Mouse (Mus musculus) heart, embryonic 10.5 days (tissue): ENCODE data around the gene Gse1. TPM values are rescaled to one million over a fixed set of nuclear protein-coding genes. Genes with fewer than 3 reads are reported as not detected.

Experiments
- DNase-seq: peaks from one replicate; pipeline ENCODE4 v3.0.0-alpha.2; 2017; ENCODE audit warnings: low spot score
- H3K27ac ChIP-seq: fragments of 300-500 bp; sonication (generic); 2 replicates; pipeline ENCODE4 v1.5.1; 2016; ENCODE audit warnings: mild to moderate bottlenecking
- H3K27me3 ChIP-seq: fragments of 300-500 bp; sonication (generic); 2 replicates; pipeline ENCODE4 v1.6.1; 2016; ENCODE audit warnings: mild to moderate bottlenecking; ENCODE audit not compliant: poor library complexity, insufficient read depth, severe bottlenecking
- H3K36me3 ChIP-seq: fragments of 300-500 bp; sonication (generic); 2 replicates; pipeline ENCODE4 v1.6.1; 2016; ENCODE audit warnings: mild to moderate bottlenecking, moderate library complexity
- H3K4me1 ChIP-seq: fragments of 300-500 bp; sonication (generic); 2 replicates; pipeline ENCODE4 v1.6.1; 2016; ENCODE audit warnings: mild to moderate bottlenecking
- H3K4me3 ChIP-seq: fragments of 300-500 bp; sonication (generic); 2 replicates; pipeline ENCODE4 v1.5.1; 2016; ENCODE audit warnings: mild to moderate bottlenecking, moderate library complexity
- H3K9me3 ChIP-seq: fragments of 300-500 bp; sonication (generic); 2 replicates; pipeline ENCODE4 v1.6.1; 2016; ENCODE audit warnings: mild to moderate bottlenecking, moderate library complexity
- WGBS: fragments of 180-500 bp; shearing (Covaris S2); methylation state at CpG from one replicate; pipeline ENCODE4 v1.1.7; 2016; 5-methylcytosine and 5-hydroxymethylcytosine counted together
- polyA plus RNA-seq: library from polyadenylated mRNA; unstranded; fragments of >200 nt; fragmentation: Nextera tagmentation; extraction: Ambion mirVana; gene quantifications from 2 replicates; pipeline ENCODE4 v1.2.1, GENCODE M21; 2016

The Gse1 gene
- polyA plus RNA-seq, 1 experiment from 2014 or later = 13.7 TPM

DNA sequence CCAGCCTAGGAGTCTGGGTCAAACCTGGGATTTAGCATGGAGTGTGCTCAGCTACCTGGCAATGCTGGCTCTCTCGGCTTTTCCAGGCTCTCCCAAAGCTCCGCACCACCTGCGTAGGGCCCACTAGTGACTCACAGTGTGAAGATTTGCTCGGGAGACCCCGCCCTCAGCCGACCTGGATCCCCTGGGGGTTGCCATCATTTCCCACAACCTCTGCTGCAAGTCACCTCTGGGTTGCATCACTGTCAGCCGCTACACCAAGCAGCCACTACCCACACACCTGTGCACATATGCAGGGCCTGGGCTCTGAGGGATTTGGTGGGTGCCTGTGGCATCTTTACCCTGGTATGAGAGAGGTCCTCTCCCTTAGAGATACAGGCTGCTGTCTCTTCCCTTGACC, 239.3 kb downstream of the Gse1 start:
- H3K4me1 ChIP-seq = peaks cover 68% of the 10 kb centered on the region
- 92% methylated on average over 7 of the region's 7 CpGs for WGBS
- H3K27me3 ChIP-seq = peaks cover 20% of the 10 kb centered on the region
- H3K9me3 ChIP-seq = no peaks in the 10 kb centered on the region
- no peaks in the 10 kb centered on the region for H3K36me3 ChIP-seq
- DNase-seq = no peak
- no peak overlapping the region for H3K4me3 ChIP-seq
- no peak overlapping the region for H3K27ac ChIP-seq

DNA sequence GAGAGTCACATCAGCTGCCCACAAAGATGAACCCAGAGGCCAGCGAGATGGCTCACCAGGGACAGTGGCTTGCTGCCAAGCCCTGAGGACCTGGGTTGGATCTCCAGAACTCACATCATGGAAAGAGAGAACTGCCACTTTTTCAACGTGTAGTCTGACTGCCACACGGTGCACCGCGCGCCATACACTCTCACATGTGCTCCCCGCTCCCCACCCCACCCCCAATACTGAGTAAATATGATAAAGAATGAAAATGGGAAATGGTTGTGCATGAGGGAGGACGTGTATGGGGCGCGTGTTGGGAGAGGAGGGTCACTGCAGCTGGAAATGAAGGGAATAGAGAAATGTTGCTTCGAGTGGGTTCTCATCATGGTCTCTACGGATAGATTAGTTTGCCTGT, 241.9 kb downstream of the Gse1 start:
- no peaks in the 10 kb centered on the region for H3K9me3 ChIP-seq
- no peak overlapping the region for H3K4me3 ChIP-seq
- peaks cover 20% of the 10 kb centered on the region for H3K27me3 ChIP-seq
- no peak for DNase-seq
- WGBS = 88% methylated on average over 12 of the region's 12 CpGs
- no peak overlapping the region for H3K27ac ChIP-seq
- peaks cover 72% of the 10 kb centered on the region for H3K4me1 ChIP-seq
- no peaks in the 10 kb centered on the region for H3K36me3 ChIP-seq

DNA sequence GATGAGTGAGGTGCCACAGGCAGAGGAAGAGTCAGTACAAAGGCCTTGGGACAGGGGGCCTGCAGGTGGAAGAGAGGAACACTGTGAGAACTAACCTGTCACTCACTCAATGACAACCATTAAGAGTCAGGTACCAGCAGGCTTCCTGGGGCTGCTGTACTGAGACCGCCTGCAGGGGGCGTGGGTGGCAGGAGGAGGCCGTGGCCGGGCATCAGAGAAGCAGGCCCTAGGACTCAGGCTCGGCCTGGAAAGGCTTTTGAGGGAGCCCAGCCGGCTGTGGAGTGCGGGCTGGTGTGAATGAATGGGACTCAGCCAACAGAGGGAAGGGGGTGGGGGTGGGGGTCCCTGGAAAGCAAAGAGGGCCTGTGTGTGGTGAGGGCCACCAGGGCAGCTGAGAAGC, 242.9 kb downstream of the Gse1 start:
- Histone ChIP-seq H3K36me3 (no peaks in the 10 kb centered on the region), H3K4me3 (no peak overlapping the region), H3K27me3 (peaks cover 20% of the 10 kb centered on the region), H3K27ac (peak overlapping the region; percentile 48; the same call in 1 of the 2 replicates), H3K4me1 (peaks cover 72% of the 10 kb centered on the region), H3K9me3 (no peaks in the 10 kb centered on the region)
- DNase-seq = no peak
- 8% methylated on average over 7 of the region's 7 CpGs for WGBS

DNA sequence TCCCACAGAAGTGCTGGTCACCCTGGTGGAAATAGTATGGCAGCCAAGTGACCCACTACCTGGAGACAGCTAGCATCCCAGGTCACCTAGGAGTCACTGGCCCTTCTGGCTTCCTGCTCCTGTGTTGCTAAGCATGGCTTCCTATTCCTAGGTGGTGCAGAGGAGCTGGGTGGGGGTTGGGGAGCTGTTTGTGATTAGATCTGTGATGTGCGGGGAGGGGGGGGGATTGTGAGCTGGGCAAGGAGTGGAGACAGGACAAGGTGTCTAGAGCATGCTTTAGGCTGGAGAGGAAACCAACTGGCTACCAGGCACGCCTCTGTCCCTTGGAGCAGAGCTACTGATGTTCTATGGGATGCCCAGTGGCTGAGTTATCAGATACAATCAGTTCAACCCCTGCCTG, 243.5 kb downstream of the Gse1 start:
- WGBS = 42% methylated on average over 2 of the region's 2 CpGs
- no peaks in the 10 kb centered on the region for H3K9me3 ChIP-seq

DNA sequence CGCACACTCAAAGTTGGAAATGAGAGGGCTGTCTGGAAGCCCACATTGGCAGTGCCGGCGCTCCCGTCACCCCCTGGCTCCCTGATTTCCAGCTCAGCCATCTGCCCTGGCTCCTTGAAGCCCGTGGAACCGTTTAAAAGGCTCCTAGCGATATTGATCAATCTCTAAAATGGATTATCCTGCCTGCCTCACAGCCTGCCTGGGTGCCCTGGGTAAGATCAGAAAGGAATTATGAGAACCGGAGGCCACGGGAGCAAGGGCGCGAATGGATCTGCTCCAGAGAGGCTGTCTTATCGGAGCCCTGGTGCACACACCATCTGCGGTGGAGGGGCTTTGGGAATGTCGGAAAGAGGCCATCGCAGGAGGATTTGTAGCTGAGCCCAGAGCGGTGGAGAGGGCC, 244.0 kb downstream of the Gse1 start:
- no peak for DNase-seq
- peak overlapping the region; percentile 19; the same call in 1 of the 2 replicates for H3K4me3 ChIP-seq
- WGBS = 14% methylated on average over 16 of the region's 16 CpGs
- peaks cover 74% of the 10 kb centered on the region for H3K4me1 ChIP-seq
- H3K36me3 ChIP-seq = no peaks in the 10 kb centered on the region
- H3K9me3 ChIP-seq = no peaks in the 10 kb centered on the region
- H3K27me3 ChIP-seq = peaks cover 12% of the 10 kb centered on the region; the same call in 1 of the 2 replicates
- peak overlapping the region; percentile 84 for H3K27ac ChIP-seq

More for the DNA sequence above, 243.5 kb downstream of the Gse1 start:
- Histone ChIP-seq H3K36me3 (no peaks in the 10 kb centered on the region), H3K27ac (peak overlapping the region; percentile 84), H3K4me1 (peaks cover 72% of the 10 kb centered on the region), H3K4me3 (peak overlapping the region; percentile 19; the same call in 1 of the 2 replicates), H3K27me3 (peaks cover 16% of the 10 kb centered on the region)
- no peak for DNase-seq

DNA sequence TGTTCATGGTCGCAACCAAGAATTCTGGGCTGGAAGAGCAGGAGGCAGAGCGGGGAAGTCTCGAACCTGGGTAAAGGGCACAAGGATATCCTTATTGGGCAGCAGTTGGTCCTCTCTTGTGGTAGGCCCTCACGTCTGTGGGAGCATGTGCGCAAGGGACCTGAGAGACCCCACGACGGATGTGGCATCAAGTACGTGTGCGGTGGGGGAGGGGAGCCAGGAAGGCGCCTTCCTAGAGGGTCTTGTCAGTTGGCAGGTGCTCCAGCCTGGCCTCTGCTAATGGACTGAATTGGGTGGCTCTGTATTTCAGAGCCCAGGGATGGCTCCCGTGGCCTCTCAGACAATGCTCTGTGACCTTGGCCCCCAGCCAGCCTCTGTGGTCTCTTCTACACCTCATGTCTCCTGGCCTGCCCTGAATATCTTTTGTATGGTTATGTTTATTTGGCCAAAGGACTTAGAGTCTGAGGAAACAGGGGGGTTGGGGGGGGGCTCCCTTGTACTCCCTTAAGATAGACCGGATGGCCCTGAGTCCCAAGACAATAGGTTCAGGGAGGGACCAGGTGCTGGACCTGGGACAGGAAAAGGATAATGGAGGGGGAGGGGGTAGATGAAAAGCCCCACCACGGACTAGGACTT, 245.6 kb downstream of the Gse1 start:
- H3K4me1 ChIP-seq = peaks cover 84% of the 10 kb centered on the region
- 79% methylated on average over 13 of the region's 13 CpGs for WGBS
- H3K27ac ChIP-seq = peak overlapping the region; percentile 84

DNA sequence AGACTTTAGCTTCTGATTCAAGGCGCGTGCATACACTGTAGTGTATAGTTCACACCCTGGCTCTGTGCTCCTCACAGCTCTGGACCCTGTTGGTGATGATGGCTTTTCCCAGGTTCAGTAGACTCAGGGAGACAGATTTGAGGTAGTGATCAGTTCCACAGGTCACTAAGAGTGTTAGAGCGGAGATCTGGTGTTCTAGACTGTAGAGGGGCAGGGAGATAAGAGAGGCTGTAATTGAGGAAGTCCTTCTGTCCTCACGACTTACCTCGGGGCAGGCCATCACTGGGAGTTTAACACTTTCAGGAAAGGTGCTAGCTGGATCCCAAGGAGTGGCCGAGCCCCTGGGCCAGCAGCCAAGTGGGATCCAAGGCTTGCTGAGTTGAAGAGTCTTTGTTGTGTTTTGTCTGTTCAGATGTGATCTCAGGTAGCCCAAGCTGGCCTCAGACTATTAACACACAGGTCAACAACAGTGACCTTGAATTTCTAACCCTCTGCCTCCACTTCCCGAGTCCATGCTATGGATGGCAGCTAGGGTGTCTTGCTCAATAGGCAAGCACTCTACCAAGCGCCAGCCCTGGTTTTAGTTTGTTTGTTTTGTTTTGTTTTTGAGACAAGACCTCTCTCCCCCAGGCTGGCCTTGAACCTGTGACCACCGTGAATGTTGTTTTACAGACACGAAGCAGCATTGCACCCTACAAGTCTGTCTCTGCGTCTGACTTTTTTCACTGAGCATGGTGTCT, 246.4 kb downstream of the Gse1 start:
- WGBS = 56% methylated on average over 11 of the region's 11 CpGs
- H3K9me3 ChIP-seq = no peaks in the 10 kb centered on the region

More for the DNA sequence above, 245.6 kb downstream of the Gse1 start:
- Histone ChIP-seq H3K36me3 (no peaks in the 10 kb centered on the region), H3K27me3 (0 out of 2 replicates have a peak, but pooled peaks cover 8% of the 10 kb centered on the region), H3K9me3 (no peaks in the 10 kb centered on the region), H3K4me3 (no peak overlapping the region)
- DNase-seq = no peak

DNA sequence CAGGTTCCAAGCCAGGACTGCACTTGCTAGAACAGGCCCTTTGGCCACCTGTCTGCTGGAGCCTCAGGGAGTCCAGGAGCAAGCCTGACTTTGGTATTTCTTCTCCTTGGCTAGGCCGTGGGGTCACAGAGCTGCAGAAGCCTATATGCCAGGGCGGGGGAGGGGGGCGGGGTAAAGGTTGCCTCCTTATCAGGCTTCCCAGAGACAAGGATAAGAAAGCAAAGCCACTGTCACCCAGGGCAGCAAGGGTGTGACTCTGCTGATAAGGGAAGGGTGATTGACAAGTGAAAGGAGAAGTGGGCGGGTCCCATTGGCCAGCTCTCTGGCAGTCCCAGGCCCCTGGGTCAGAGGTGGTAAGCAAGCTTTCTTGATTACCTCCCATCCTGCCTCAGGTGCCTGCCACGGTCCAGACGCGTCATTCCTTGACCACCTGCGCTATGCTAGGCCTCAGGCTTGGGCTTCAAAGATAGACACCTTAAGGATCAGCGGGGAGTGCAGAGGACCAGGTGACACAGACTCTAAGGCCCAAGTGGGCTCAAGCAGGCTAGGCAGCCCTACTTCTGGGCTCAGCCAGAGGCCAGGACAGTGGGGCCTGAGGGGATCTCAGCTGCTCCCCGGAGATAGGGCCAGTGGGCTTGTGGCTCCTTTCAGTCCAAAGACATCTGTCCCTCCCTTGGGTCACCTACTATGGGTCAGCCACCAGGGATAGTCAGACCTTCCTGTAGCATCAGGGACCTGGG, 247.4 kb downstream of the Gse1 start:
- 0 out of 2 replicates have a peak overlapping the region, but pooled peaks have one; percentile 1 for H3K4me3 ChIP-seq

More for the DNA sequence above, 246.4 kb downstream of the Gse1 start:
- peaks cover 93% of the 10 kb centered on the region for H3K4me1 ChIP-seq
- H3K36me3 ChIP-seq = no peaks in the 10 kb centered on the region
- peak overlapping the region; percentile 84 for H3K27ac ChIP-seq
- DNase-seq = no peak
- no peak overlapping the region for H3K4me3 ChIP-seq
- 0 out of 2 replicates have a peak, but pooled peaks cover 8% of the 10 kb centered on the region for H3K27me3 ChIP-seq

DNA sequence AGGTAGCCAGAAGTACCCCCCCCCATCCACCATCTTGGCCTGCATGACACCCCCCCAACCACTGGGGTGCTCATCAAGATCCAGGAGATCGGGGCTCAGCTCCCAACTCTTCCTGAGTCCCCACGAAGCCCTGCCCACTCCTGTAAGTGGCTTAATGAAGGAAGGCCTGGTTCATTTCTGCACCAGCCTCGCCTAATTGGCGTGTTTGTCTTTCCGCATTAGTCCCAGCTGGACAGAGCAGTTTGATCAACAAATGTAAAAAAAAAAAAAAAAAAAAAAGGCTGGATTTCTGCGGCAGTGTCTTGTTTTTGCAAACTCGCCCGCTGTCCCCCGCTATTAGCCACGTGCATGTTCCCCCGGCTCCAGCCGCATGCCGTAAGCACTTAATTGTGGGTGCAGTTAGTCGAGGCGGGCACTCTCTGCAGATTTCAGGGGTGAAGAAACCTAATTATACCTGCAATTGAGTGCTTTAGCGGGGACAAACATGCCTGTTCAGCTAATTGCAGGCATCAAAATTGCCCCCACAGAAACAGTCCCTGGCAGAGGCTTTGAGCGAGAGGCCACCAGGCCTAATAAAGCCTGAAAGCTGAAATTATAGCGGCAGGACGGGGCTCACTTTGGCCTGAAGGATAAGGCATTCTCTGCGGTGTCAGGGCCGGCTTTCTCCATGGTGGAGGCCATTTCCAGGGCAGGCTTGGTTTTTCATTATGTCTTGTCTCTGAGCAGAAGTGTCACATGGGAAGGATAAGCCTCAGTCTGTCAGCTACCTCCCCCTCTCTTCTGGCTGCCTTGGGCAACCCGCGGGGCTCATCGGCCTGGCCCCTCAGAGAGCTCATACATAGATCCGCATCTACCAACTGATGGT, 248.7 kb downstream of the Gse1 start:
- no peaks in the 10 kb centered on the region for H3K27me3 ChIP-seq
- H3K4me3 ChIP-seq = no peak overlapping the region
- DNase-seq = no peak
- peak overlapping the region; percentile 84 for H3K27ac ChIP-seq
- H3K4me1 ChIP-seq = peaks cover 82% of the 10 kb centered on the region
- no peaks in the 10 kb centered on the region for H3K9me3 ChIP-seq
- H3K36me3 ChIP-seq = no peaks in the 10 kb centered on the region
- WGBS = 58% methylated on average over 25 of the region's 25 CpGs

More for the DNA sequence above, 247.4 kb downstream of the Gse1 start:
- DNase-seq = peak; percentile 96
- Histone ChIP-seq H3K9me3 (no peaks in the 10 kb centered on the region), H3K36me3 (no peaks in the 10 kb centered on the region), H3K27ac (peak overlapping the region; percentile 84), H3K27me3 (no peaks in the 10 kb centered on the region), H3K4me1 (peaks cover 86% of the 10 kb centered on the region)
- 10% methylated on average over 10 of the region's 10 CpGs for WGBS

DNA sequence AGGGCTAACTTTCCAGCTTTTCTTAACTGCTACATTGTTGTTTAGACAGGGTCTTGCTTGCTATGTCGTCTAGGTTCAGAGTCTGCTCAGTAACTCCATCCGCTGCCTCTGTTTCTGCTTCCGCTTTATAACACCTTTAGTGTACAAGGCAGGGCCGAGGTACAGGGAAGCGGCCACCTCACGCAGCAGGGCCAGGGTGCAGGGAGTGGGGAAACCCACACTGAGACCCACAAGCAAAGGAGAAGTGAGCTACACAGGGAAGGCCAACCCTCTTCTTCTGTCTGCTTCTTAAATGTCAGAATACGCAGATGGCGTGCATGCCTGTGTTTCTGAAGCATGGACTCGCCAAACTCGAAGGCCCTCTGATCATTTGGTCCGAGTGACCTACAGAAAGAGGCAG, 250.5 kb downstream of the Gse1 start:
- Histone ChIP-seq H3K4me3 (no peak overlapping the region), H3K27ac (peak overlapping the region; percentile 59), H3K9me3 (no peaks in the 10 kb centered on the region), H3K4me1 (peaks cover 72% of the 10 kb centered on the region), H3K27me3 (peaks cover 6% of the 10 kb centered on the region; the same call in 1 of the 2 replicates), H3K36me3 (no peaks in the 10 kb centered on the region)
- no peak for DNase-seq
- WGBS = 85% methylated on average over 11 of the region's 11 CpGs

DNA sequence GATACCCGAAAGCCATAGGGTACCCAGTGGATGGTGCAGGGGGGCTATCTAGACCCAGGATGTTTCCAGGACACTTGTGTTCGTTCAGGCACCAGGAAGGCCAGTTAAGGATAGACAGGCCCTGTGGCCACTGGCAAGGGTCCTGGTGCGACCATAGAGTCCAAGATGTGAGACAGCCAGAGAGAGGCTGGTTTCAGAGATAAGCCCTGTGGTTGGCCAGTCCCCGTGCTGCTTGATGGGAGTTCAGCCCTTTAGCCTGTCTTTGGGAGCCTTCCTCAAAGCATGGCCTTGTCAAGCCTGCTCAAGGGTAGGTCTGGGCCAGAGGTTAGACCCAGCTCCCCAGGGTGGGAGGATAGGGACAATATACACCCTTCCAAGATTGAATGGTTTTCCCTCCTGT, 251.4 kb downstream of the Gse1 start:
- WGBS = 60% methylated on average over 4 of the region's 4 CpGs
- no peak for DNase-seq
- H3K9me3 ChIP-seq = no peaks in the 10 kb centered on the region
- H3K36me3 ChIP-seq = no peaks in the 10 kb centered on the region
- peaks cover 14% of the 10 kb centered on the region; the same call in 1 of the 2 replicates for H3K27me3 ChIP-seq
- H3K4me1 ChIP-seq = peaks cover 72% of the 10 kb centered on the region
- no peak overlapping the region for H3K4me3 ChIP-seq
- H3K27ac ChIP-seq = peak overlapping the region; percentile 59
